6 mouse cellular contexts compared by ENCODE assay signal in genomic region chr13:30368746-30369145, GRCm38 (mm10).
"Had no signal": no experiment of that assay in that cellular context is flagged by ENCODE, and none has a peak within 500 bp of the region (broad histone marks: within the 10 kb centered on the region; RNA-seq: fewer than 3 reads in every experiment).

No protein-coding gene starts in this region.

- DNase-seq: lung, adult 2 months; lung, postnatal 4 days; midbrain, embryonic 14.5 days; right cerebral cortex, postnatal 14 days; thymus, adult 2 months; thymus, postnatal 25 days had no signal
